Mouse (Mus musculus) frontal cortex, postnatal 10 days (tissue): ENCODE measurements around the gene Epp13.
A peak's percentile ranks its signal among the peaks of the same experiment; 100 is the strongest.
"Not testable (repeated sequence)": the region's sequence is repeated elsewhere in the genome, so short reads cannot be mapped to it uniquely, and the experiment has no call there.

Experiments used
- DNase-seq, 2 experiments: peaks; one replicate each; pipeline ENCODE4 v3.0.0; 2022; ENCODE audit warnings: low spot score in 2 of 2, mixed read lengths in 1 of 2

Gene Epp13

GRCm38 (mm10) chr7:6285366-6285765 lies 32.9 kb downstream of the Epp13 start:
- no peak for DNase-seq

DNA sequence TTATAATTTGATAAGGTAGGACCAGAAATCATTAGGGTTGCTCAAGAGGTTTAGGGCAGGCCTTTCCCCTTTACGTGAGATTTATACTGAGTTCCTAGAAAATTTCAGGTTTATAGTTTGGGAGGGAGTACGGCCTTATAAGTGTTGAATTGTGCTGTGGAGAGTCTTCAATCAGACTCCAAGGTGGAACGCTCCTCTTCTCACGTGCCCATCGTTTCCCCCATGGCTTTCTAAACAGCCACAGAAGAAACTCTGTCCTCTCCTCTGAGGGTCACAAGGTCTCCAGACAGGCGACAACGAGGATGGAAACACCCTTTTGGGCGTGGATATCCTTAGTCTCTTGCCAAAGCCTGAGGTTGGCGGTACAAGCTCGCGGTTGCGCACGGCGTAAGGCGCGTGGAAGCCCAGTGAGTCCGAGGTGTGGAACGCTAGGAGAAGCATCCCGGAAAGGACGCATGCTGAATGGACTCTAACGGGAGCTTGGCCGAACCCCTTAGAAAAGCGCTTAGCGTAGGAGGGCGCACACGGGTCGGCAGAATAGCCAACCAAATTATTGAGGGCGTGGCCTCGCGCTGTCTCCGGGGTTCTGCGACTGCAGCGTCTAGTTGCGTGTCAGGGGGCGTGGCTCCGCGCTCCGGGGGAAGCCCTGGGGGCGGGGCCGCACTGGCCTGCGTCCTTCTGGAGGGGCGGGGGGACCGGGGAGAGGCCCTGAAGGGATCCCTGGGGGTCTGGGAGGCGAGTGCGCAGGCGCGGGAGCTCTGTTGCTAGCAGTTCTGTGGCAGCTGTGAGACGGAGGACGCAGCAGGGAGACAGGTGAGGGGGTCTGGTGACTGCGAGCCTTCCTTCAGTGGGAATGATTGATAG lies 33.6 kb downstream of the Epp13 start, which contains the start of gene Zfp667:
Gene Zfp667 (plus strand): TSS at position 738 of the 864 bp plus-strand sequence.
- peak; percentile 98 to 99 for DNase-seq

DNA sequence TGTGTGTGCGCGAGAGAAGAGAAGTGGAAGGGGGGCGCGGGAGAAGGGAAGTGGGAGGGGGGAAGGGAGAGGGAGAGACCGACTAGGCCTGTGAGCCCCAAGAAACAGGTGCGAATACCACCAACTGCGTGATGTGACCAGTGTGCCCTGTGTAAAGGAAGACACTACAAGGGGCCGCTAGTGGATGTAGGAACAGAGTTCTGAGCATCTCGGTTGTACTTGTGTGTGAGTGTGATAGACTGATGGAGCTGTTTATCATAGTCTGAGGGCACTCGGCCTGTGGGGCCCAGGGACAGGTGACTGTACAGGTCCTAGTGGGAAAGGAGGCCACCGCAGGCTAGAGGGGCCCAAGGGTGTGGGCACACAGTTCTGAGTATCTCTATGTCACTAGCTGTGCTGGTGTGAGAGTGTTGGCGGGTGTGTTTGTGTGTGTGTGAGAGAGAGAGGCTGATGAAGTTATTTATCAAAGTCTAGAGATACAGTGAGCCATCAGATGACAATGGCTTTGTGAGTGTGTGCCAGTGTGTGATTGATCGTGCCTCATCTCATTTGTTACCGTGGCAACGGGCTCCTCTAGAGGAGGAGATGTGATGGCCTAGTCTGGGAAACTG lies 34.5 kb downstream of the Epp13 start:
- DNase-seq: peak; percentile 42 to 44

- DNase-seq: not testable (repeated sequence)
Observed at GRCm38 (mm10) chr7:6291121-6291520, 38.6 kb downstream of the Epp13 start.

DNA sequence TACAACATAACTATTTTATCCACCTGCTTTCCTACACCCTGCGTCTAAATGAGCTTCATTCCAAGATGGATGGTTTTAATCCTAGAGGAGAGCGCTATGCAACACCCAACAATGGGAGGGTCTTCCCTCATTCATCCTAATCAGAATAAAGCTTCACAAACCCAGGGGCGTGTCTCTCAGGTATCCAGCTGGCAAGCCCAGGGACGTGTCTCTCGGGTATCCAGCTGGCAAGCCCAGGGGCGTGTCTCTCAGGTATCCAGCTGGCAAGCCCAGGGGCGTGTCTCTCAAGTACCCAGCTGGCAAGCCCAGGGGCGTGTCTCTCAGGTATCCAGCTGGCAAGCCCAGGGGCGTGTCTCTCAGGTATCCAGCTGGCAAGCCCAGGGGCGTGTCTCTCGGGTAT lies 48.3 kb downstream of the Epp13 start:
- DNase-seq: not testable (repeated sequence)

- peak; percentile 17 to 54 for DNase-seq
Observed at GRCm38 (mm10) chr7:6330458-6331232, 78.1 kb downstream of the Epp13 start.

- peak; percentile 83 to 87 for DNase-seq
Observed at GRCm38 (mm10) chr7:6331233-6331956, 78.9 kb downstream of the Epp13 start, which contains the start of gene Zfp583. Gene Zfp583 (minus strand): TSS chr7:6331285.
